Mouse (Mus musculus): ENCODE results near the gene Gdi1.
A peak's percentile ranks its signal among the peaks of the same experiment; 100 is the strongest.
"Not testable (repeated sequence)": the region's sequence is repeated elsewhere in the genome, so short reads cannot be mapped to it uniquely, and the experiment has no call there.

Gdi1 gene

DNA sequence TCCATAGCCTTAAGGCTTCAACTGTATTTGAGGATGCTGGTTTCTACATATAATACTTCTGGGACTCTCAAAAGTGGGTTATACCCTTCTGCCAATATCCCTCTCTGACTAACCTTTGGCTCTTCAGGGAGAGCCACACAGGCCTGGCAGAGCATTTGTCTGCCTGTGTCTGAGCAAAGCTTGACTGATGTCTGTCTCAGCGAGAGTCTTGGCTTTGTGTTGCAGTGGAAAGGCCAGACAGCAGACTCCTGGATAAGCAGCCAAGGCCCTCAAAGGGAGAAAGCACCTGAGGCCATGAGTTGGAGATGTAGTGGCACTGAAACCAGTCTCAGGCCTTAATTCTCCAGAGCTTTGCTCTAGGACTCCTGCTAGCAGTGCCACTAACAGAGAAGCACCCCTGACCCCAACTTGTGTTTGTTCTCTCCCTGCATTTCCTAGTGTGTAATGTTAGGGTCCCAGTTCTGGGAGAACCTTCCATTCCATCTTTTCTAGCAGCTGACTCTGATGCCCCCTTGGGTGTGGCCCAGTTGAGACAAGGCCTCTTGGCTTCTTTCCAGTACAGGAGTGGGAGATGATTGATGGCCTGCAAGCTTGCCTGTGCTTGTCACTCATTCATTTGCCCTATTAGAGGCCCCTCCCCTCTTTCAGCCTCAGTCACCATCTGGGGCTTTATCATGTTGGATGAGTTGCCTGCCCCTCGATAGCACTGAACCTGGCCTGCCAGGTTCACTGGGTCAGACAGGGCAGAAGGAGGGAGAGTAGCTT lies 25.6 kb downstream of the Gdi1 start:
- no peak for DNase-seq

DNA sequence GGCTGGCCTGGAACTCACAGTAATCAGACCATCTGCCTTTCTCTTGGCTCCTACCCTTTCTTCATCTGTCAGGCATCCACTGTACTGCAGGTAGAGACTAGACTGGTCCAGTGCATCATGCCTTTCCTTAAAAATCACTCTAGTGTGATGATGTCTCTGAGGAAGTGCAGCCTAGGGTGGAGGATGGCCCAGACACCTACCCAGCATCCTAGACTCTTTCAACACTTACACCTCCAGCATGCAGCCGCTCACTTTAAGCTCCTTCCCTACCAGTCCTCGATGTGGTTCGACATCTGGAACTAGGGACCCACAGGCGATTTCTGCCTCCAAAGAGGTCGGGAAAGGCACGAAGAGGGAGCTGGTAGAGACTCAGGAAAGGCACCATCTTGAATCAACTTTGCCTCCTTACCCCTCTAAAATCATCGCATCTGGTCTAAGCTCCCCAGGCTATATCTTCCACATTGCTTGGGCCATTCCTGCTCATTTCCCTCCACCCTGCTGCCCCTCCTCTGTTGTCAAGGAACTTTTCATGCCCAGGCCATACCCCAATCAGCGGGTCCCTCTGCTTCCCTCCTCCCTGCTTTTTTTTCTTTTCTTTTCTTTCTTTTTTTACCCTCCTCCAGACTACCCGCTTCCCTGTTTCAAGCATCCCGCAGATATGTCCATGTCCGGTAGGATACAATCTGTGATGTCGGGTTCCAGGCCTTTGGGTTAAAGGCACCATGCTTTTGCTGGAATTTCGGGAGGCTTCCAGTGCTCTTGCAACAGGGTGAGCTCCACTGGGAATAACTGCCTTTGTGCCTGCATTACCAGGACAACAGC lies 48.1 kb downstream of the Gdi1 start:
- DNase-seq, result no peak

DNA sequence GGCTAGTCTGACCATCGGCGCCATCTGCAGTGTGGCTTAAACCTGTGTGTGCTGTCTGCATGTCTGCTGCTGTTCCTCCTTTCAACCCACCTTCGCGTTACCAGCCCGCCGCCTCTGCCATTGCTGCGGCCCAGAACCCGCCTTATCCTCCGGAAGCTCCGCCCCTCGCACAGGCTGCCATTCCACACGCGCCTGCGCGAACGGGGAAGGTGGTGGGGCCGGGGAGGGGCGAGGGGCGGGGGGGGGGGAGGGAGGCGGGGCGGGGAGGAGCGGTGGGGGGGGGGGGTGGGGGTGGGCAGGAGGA lies 48.6 kb downstream of the Gdi1 start, which contains the start of gene Lage3:
Gene Lage3, minus strand, starts transcription at position 152 of the 304 bp plus-strand sequence.
- DNase-seq, result peak; percentile 84 to 90

DNA sequence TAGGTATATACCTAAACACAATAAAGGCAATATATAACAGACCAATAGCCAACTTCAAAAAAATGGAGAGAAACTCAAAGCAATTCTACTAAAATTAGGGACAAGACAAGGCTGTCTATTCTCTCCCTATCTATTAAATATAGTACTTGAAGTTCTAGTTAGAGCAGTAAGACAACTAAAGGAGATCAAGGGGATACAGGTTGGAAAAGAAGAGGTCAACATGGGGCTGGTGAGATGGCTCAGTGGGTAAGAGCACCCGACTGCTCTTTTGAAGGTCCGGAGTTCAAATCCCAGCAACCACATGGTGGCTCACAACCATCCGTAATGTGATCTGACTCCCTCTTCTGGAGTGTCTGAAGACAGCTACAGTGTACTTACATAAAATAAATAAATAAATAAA lies 52.3 kb downstream of the Gdi1 start:
- DNase-seq, result not testable (repeated sequence)

DNA sequence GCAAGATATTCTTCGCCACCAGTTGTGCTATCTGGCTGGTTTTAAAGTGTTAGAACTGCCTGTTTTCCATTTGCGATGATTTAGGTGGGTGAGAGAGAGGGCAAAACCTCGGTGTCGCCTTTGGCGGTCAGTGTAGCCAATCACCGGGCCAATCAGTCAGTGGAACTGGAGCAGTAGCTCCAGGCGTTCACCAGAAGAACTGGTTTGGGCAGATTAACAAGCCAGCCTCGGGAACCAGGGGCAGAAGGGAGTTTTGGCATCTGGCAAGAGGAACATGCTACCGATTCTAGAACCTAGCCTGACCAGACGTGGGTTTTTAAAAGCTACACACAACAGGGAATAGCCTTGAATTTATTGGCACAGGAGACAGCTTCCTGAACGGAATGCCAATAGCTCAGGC lies 54.4 kb downstream of the Gdi1 start:
- DNase-seq, result peak; percentile 30 to 44
